ENCODE assay signal across 28 mouse cellular contexts in genomic region chr1:81709169-81709568, GRCm38 (mm10).
DNase-seq lines count a peak whose midpoint lies in the region; ATAC-seq and TF ChIP-seq lines count a peak whose summit lies in the region.
"Had no signal": no experiment of that assay in that cellular context is flagged by ENCODE, and none has a peak within 500 bp of the region (broad histone marks: within the 10 kb centered on the region; RNA-seq: fewer than 3 reads in every experiment).

No protein-coding gene starts in this region.

- 86% methylated on average over 4 of the region's 4 CpGs for WGBS in lung, embryonic 14.5 days
- 73% methylated on average over 4 of the region's 4 CpGs for whole genome bisulfite sequencing in lung, adult 2 months
- WGBS in limb, embryonic 10.5 days: 94% methylated on average over 4 of the region's 4 CpGs

- no peak overlapping the region for H3K27ac ChIP-seq in lung, embryonic 14.5 days (ENCODE audit: low read depth)
- no peak overlapping the region for H3K27ac ChIP-seq in limb, embryonic 10.5 days
- H3K27ac ChIP-seq: embryonic facial prominence, embryonic 13.5 days; forebrain, embryonic 10.5 days; forebrain, embryonic 15.5 days; gastrocnemius, adult 2 months; heart, embryonic 13.5 days; hindbrain, embryonic 14.5 days; limb, embryonic 12.5 days; midbrain, embryonic 10.5 days; midbrain, embryonic 15.5 days; neural tube, embryonic 15.5 days; stomach, postnatal 0 days had no signal

- no peak overlapping the region for H3K4me3 ChIP-seq in lung, embryonic 14.5 days (ENCODE audit: low read depth, low read length)
- H3K4me3 ChIP-seq in lung, adult 2 months (replicated peaks; ENCODE audit: extremely low read depth, low read depth, low read length): no peak overlapping the region
- no peak overlapping the region for H3K4me3 ChIP-seq in limb, embryonic 10.5 days
- H3K4me3 ChIP-seq: embryonic facial prominence, embryonic 13.5 days; forebrain, embryonic 10.5 days; forebrain, embryonic 15.5 days; gastrocnemius, adult 2 months; heart, embryonic 13.5 days; limb, embryonic 12.5 days; midbrain, embryonic 10.5 days; midbrain, embryonic 15.5 days; neural tube, embryonic 15.5 days had no signal

- H3K27me3 ChIP-seq in lung, embryonic 14.5 days (ENCODE audit: insufficient read depth, low read length): no peaks in the 10 kb centered on the region
- no peaks in the 10 kb centered on the region for H3K27me3 ChIP-seq in limb, embryonic 10.5 days (ENCODE audit: low read depth, poor library complexity, severe bottlenecking)
- H3K27me3 ChIP-seq: embryonic facial prominence, embryonic 13.5 days; forebrain, embryonic 15.5 days; heart, embryonic 13.5 days; limb, embryonic 12.5 days; midbrain, embryonic 15.5 days; neural tube, embryonic 15.5 days had no signal

- intact Hi-C loops in heart, postnatal 14 days (cut with DNase I): no loop called here

- ATAC-seq in lung, embryonic 14.5 days (ENCODE audit: insufficient read depth): no peak
- ATAC-seq: forebrain, embryonic 15.5 days; intestine, postnatal 0 days; midbrain, embryonic 15.5 days had no signal

- H3K4me1 ChIP-seq in lung, embryonic 14.5 days (ENCODE audit: insufficient read depth): no peaks in the 10 kb centered on the region
- no peaks in the 10 kb centered on the region for H3K4me1 ChIP-seq in lung, adult 2 months (ENCODE audit: control insufficient read depth, insufficient read depth, low read length)
- H3K4me1 ChIP-seq in limb, embryonic 10.5 days: no peaks in the 10 kb centered on the region
- H3K4me1 ChIP-seq: embryonic facial prominence, embryonic 13.5 days; forebrain, embryonic 10.5 days; forebrain, embryonic 15.5 days; heart, embryonic 13.5 days; limb, embryonic 12.5 days; midbrain, embryonic 10.5 days; midbrain, embryonic 15.5 days; neural tube, embryonic 15.5 days had no signal

- H3K9ac ChIP-seq in lung, embryonic 14.5 days: no peak overlapping the region
- H3K9ac ChIP-seq: embryonic facial prominence, embryonic 13.5 days; forebrain, embryonic 15.5 days; heart, embryonic 13.5 days; hindbrain, embryonic 14.5 days; limb, embryonic 12.5 days; midbrain, embryonic 15.5 days; neural tube, embryonic 15.5 days had no signal

- H3K36me3 ChIP-seq in lung, embryonic 14.5 days (ENCODE audit: insufficient read depth): no peaks in the 10 kb centered on the region
- no peaks in the 10 kb centered on the region for H3K36me3 ChIP-seq in limb, embryonic 10.5 days
- H3K36me3 ChIP-seq: embryonic facial prominence, embryonic 13.5 days; forebrain, embryonic 10.5 days; forebrain, embryonic 15.5 days; heart, embryonic 13.5 days; limb, embryonic 12.5 days; midbrain, embryonic 10.5 days; midbrain, embryonic 15.5 days; neural tube, embryonic 15.5 days had no signal

- peak; percentile 36 to 51 for DNase-seq in cerebellum, postnatal 14 days
- no peak for DNase-seq in cerebellum, adult 11 months
- peak; percentile 5 for DNase-seq in lung, embryonic 14.5 days
- DNase-seq in lung, adult 2 months: no peak
- DNase-seq in heart, postnatal 14 days: peak; percentile 16 to 17
- DNase-seq in retina, embryonic 14.5 days (ENCODE audit: low spot score): no peak
- no peak for DNase-seq in limb, embryonic 10.5 days (ENCODE audit: low spot score)
- DNase-seq: cerebellum, adult 8-10 months; gastrocnemius, adult 2 months; gastrocnemius, postnatal 36 days; kidney, adult 9 months; kidney, postnatal 10 days; layer of hippocampus, postnatal 36 days; lung, postnatal 14 days; thymus, adult 18-20 months; thymus, postnatal 36 days had no signal

- TF ChIP-seq CTCF in lung, embryonic 14.5 days (IDR thresholded peaks at IDR 0.05; ENCODE audit: low read depth): no peak
- TF ChIP-seq CTCF in lung, adult 2 months (IDR thresholded peaks at IDR 0.05; ENCODE audit: insufficient read depth, low read length): no peak

- H3K4me2 ChIP-seq in lung, embryonic 14.5 days: no peak overlapping the region
- H3K4me2 ChIP-seq: embryonic facial prominence, embryonic 13.5 days; forebrain, embryonic 15.5 days; heart, embryonic 13.5 days; hindbrain, embryonic 14.5 days; limb, embryonic 12.5 days; liver, embryonic 11.5 days; midbrain, embryonic 15.5 days; neural tube, embryonic 15.5 days had no signal

- no peaks in the 10 kb centered on the region for H3K9me3 ChIP-seq in lung, embryonic 14.5 days (ENCODE audit: low read depth, low read length)
- H3K9me3 ChIP-seq in limb, embryonic 10.5 days (replicated peaks): no peaks in the 10 kb centered on the region
- H3K9me3 ChIP-seq: embryonic facial prominence, embryonic 13.5 days; forebrain, embryonic 10.5 days; forebrain, embryonic 15.5 days; heart, embryonic 13.5 days; limb, embryonic 12.5 days; midbrain, embryonic 10.5 days; midbrain, embryonic 15.5 days; neural tube, embryonic 15.5 days had no signal

- TF ChIP-seq POLR2A in lung, adult 2 months (IDR thresholded peaks at IDR 0.05; ENCODE audit: borderline replicate concordance, extremely low read depth, low read depth, low read length): no peak

Comparison
In these comparisons a context has a peak if more than half of its experiments do, and no peak if none do; other contexts are left out.
1. DNase-seq: peak in cerebellum, postnatal 14 days (2 of 2), lung, embryonic 14.5 days (single experiment) and heart, postnatal 14 days (2 of 2); none in cerebellum, adult 11 months (single experiment), lung, adult 2 months (single experiment), retina, embryonic 14.5 days (single experiment) and limb, embryonic 10.5 days (single experiment).